Mouse (Mus musculus): ENCODE data around the gene Irgc1.

DNA sequence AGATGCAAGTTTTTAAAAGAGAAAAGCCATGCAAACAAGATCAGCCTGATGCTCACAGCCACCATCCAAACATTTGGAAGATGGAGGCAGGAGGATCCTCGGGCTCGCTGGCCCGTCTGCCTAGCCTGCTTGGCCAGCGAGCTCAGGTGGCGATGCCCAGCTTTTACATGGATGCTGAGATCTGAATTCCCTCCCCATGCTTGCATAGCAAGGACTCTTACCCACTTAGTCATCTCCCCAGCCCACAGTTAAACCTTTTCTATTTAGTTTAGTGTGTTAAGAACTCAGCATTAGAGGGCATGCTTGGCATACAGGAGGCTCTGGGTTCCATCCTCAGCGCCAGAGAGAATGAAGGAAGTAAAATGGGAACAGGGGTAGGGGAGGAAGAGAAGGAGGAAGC lies 12.9 kb downstream of the Irgc1 start:
- TF ChIP-seq CTCF (IDR thresholded peaks at IDR 0.05; ENCODE audit: low read depth, low read length) (no peak), GATA1 (IDR thresholded peaks at IDR 0.05; ENCODE audit: borderline replicate concordance, low read length) (no peak), TAL1 (conservative IDR thresholded peaks at IDR 0.05; ENCODE audit: low read depth, low read length) (no peak)
